Mouse (Mus musculus): ENCODE measurements at regions not wholly inside any gene's neighbourhood (a gene's known extent, or its start where the extent isn't known, plus 50 kb on each side); places are given as distances from the start of the nearest gene placed in this dataset.
"Not testable (repeated sequence)": the region's sequence is repeated elsewhere in the genome, so short reads cannot be mapped to it uniquely, and the experiment has no call there.

DNA sequence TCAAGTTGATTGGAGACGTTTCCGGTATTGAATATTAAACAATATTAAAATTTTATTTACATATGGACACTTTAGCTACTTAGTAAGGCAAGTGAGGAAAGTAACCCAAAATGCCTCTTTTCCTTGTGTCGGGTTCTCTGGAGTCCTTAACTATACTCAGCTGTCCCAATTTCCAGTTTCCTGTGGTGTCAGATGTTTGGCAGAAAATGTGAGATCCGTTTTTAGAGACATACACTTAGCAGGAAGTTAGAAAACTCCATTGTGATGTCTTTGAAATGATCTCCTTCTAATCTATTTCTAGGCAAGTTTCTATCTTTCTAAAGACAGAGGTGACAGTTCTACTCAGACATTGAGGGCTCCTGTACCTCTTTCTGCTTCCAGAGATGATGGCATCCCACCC is 168.9 kb upstream of the Plcxd3 start:
- no peak for DNase-seq

DNA sequence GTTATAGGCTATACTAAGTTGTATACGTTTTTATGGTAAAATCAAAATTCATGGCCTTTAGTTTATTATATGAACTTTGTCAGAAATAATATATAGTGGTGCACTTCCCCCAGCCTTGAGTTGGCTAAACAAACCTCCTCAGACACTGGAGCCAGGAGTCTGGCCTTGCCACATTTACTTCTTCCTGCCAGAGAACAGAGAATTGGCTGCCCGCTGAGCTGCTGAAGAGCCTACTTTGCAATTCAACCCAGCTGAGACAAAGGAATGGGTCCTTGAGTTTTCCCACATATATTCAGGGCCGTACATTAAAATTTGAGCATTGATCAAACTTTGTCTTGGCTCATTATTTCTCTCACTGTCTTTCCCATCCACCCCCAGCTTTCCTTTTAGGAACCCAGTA is 161.9 kb upstream of the Plcxd3 start:
- no peak for DNase-seq

GRCm38 (mm10) chr15:4219102-4219501 is 156.2 kb upstream of the Plcxd3 start:
- no peak for DNase-seq

DNA sequence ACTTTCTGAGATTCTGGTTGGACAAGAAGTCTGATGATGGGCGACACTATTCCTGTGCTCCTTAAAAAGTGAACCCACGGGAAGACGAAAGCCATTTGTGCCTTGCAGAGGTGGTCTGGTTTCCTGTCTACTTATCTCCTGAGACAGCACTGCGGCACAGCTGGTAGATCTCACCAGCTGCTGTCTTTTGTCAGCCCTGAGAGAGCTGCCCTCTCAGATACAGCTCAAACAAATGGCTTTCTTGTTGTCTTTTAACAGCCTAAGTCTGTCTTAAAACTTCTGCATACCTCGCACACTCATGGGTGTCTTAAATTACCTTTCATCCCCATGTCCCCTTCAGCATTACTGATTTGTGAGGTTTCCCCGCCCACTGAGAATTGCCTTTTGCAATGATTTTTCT is 147.2 kb upstream of the Plcxd3 start:
- DNase-seq = peak; percentile 0

DNA sequence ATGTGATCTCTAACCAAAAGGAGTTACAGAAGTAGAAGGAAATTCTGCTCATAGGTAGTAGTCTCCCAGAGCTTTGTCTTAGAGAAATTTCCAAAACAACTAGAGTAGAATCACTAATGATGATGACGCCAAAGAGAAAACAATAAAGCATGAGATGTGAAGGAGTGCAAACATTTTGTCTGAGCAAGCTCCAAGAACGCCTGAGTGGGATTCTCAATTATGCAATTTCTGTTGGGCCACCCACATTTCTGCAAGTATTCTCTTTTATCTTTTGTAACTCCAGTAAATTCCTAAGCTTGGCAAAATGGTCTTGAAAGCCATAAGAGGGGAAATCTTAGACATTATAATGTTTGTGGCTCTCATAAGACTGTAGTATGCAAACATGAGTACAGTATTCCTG is 134.6 kb upstream of the Plcxd3 start:
- DNase-seq = no peak

DNA sequence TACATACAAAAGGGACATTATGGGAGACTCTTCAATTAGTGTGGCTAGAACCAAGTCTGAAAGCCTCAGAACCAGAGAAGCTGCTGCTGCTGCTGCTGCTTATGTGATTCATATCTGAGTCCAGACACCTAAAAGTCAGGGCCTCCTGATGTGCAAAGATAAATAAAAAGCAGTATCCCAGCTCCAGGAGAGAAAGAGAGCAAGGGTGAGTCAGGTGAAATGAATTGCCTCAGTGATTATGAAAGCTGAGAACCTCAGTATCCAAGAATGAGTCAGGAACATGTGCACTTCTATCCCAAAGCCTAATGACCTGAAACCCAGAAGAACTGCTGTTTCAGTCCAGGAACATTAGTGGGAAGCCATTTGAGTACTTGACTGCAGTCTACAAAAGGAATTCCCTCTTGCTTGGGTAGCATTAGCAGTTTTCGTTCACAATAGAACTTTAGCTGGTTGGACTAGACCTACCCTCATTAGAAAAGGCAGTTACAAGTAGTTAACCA is 127.6 kb upstream of the Plcxd3 start:
- DNase-seq = no peak

DNA sequence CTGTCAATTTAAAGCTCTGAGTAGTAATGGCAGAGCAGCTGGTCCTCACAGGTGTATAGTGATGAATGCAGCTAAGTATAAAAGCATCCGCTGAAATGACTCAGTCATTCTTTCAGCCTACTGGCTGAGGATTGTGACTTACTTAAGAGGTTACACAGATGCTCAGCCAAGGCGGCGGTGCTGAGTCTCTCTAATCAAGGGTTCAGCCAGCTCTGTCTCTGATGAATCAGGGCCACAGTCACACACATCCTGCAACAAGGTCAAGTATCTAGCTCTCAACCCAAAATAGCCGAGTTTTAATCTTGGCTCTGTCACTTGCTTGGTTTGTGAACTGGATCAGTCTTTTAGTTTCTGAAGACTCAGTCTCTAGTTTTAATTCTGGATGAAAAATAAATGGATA is 110.7 kb upstream of the Plcxd3 start:
- no peak for DNase-seq

- DNase-seq = no peak
Observed at GRCm38 (mm10) chr15:4269835-4270234, 105.5 kb upstream of the Plcxd3 start.

DNA sequence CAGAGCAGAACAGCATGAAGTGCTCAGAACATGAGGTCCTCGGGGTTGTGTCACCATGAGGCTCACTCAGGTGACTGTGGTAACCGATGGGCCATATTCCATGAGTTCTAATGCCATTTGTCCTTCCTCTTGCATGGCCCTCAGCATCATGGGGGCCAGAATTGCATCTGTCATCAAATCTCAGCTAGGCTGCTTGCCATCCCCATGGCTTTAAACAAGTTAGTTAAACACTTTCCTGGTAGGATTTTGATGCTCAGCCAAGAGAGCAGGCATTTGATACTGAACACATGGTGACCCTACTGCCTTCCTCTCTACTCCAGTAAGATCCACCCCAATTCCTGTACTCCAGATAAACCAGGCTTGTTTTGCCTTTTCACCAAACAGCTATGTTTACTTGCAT is 98.3 kb upstream of the Plcxd3 start:
- DNase-seq = no peak

GRCm38 (mm10) chr15:4307498-4307897 is 67.8 kb upstream of the Plcxd3 start:
- DNase-seq = no peak

DNA sequence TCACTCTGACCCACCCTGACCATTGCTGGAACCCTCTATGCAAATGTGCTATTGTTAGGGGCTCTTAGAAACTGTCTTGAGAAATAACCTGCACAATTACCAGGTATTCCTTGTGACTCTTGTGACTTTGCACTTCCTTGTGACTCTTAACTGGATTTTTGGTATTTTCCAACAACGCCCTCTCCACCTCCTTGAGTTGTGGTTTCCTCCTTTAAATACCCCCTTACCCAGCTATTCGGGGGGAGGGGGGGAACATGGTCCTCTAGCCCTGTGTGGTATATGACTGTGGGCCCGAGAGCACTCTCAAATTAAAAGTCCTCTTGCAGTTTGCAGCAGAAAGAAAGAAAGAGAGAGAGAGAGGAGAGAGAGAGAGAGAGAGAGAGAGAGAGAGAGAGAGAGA is 61.6 kb upstream of the Plcxd3 start:
- DNase-seq = not testable (repeated sequence)

DNA sequence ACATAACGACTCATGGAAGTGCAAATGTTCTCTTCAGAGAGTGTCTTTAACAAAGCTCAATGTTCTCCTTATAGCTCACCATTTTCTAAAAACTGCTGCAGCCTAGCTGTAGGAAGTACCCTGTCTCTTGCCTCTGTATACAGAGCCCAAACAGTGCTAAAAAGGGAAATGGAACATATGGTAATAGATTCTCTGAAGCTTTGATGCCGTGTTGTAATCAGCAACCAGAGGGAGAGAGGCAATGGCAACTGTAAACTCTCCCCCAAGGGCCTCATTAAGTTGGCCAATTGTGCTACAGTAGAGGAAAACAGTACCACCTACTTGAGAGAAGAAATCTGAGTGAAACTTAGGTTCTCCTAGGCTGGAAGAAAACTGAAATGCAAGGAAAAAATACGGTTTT is 59.4 kb upstream of the Plcxd3 start:
- no peak for DNase-seq
